ENCODE assay signal across 24 mouse cellular contexts in genomic region chr9:96914005-96914404, GRCm38 (mm10). TPM values are rescaled to one million over a fixed set of nuclear protein-coding genes. Genes with fewer than 3 reads are reported as not detected.
DNase-seq lines count a peak whose midpoint lies in the region; ATAC-seq and TF ChIP-seq lines count a peak whose summit lies in the region.
"Had no signal": no experiment of that assay in that cellular context is flagged by ENCODE, and none has a peak within 500 bp of the region (broad histone marks: within the 10 kb centered on the region; RNA-seq: fewer than 3 reads in every experiment).

No protein-coding gene starts in this region.

- 86% methylated on average over 3 of the region's 3 CpGs for WGBS in hindbrain, postnatal 0 days
- WGBS in hindbrain, embryonic 11.5 days = 86% methylated on average over 3 of the region's 3 CpGs
- 73% methylated on average over 3 of the region's 3 CpGs for WGBS in liver, postnatal 0 days (ENCODE audit: insufficient replicate concordance)
- WGBS in liver, embryonic 11.5 days = 83% methylated on average over 3 of the region's 3 CpGs
- WGBS in hindbrain, embryonic 13.5 days = 87% methylated on average over 3 of the region's 3 CpGs

- TF ChIP-seq EP300 in liver, postnatal 0 days (IDR thresholded peaks at IDR 0.05; ENCODE audit: low read depth) = no peak

- no peaks in the 10 kb centered on the region for H3K9me3 ChIP-seq in hindbrain, postnatal 0 days (ENCODE audit: low read length)
- no peaks in the 10 kb centered on the region for H3K9me3 ChIP-seq in hindbrain, embryonic 11.5 days (ENCODE audit: control insufficient read depth, low read length)
- H3K9me3 ChIP-seq in liver, postnatal 0 days (ENCODE audit: low read length) = no peaks in the 10 kb centered on the region; the same call in 1 of the 2 replicates
- no peaks in the 10 kb centered on the region for H3K9me3 ChIP-seq in liver, embryonic 11.5 days (ENCODE audit: control insufficient read depth, low read length)
- no peaks in the 10 kb centered on the region for H3K9me3 ChIP-seq in hindbrain, embryonic 13.5 days
- H3K9me3 ChIP-seq: embryonic facial prominence, embryonic 12.5 days; forebrain, embryonic 13.5 days; heart, embryonic 13.5 days; lung, embryonic 15.5 days; midbrain, embryonic 13.5 days had no signal

- no peak overlapping the region for H3K27ac ChIP-seq in hindbrain, postnatal 0 days
- H3K27ac ChIP-seq in hindbrain, embryonic 11.5 days (ENCODE audit: low read depth, low read length) = no peak overlapping the region
- no peak overlapping the region for H3K27ac ChIP-seq in liver, postnatal 0 days (ENCODE audit: low read depth)
- H3K27ac ChIP-seq in liver, embryonic 11.5 days (ENCODE audit: low read depth, low read length) = no peak overlapping the region
- no peak overlapping the region for H3K27ac ChIP-seq in hindbrain, embryonic 13.5 days
- H3K27ac ChIP-seq: embryonic facial prominence, embryonic 12.5 days; forebrain, embryonic 13.5 days; heart, embryonic 13.5 days; hindbrain, embryonic 14.5 days; lung, embryonic 15.5 days; midbrain, embryonic 13.5 days had no signal

- peak; percentile 27; the same call in 1 of the 2 replicates for TF ChIP-seq CTCF in hindbrain, postnatal 0 days (IDR thresholded peaks at IDR 0.05; ENCODE audit: low read depth)
- 0 out of 2 replicates have a peak, but pooled peaks have one; percentile 8 for TF ChIP-seq CTCF in liver, postnatal 0 days (IDR thresholded peaks at IDR 0.05; ENCODE audit: low read depth)

- no peak overlapping the region for H3K4me2 ChIP-seq in hindbrain, postnatal 0 days (ENCODE audit: low read depth, low read length)
- H3K4me2 ChIP-seq in hindbrain, embryonic 11.5 days (replicated peaks; ENCODE audit: low read depth, low read length) = no peak overlapping the region
- H3K4me2 ChIP-seq in liver, postnatal 0 days (ENCODE audit: low read depth, low read length) = no peak overlapping the region
- H3K4me2 ChIP-seq in liver, embryonic 11.5 days = no peak overlapping the region
- no peak overlapping the region for H3K4me2 ChIP-seq in hindbrain, embryonic 13.5 days
- H3K4me2 ChIP-seq: embryonic facial prominence, embryonic 12.5 days; forebrain, embryonic 13.5 days; heart, embryonic 13.5 days; hindbrain, embryonic 14.5 days; lung, embryonic 15.5 days; midbrain, embryonic 13.5 days had no signal

- H3K4me3 ChIP-seq in hindbrain, postnatal 0 days (ENCODE audit: low read length) = no peak overlapping the region
- no peak overlapping the region for H3K4me3 ChIP-seq in hindbrain, embryonic 11.5 days (ENCODE audit: low read depth, low read length)
- H3K4me3 ChIP-seq in liver, postnatal 0 days (ENCODE audit: low read depth, low read length) = no peak overlapping the region
- H3K4me3 ChIP-seq in liver, embryonic 11.5 days (ENCODE audit: low read depth, low read length) = no peak overlapping the region
- no peak overlapping the region for H3K4me3 ChIP-seq in hindbrain, embryonic 13.5 days
- H3K4me3 ChIP-seq: embryonic facial prominence, embryonic 12.5 days; forebrain, embryonic 13.5 days; heart, embryonic 13.5 days; lung, embryonic 15.5 days; megakaryocyte, embryonic 14.5 days; midbrain, embryonic 13.5 days had no signal

- no peak overlapping the region for H3K9ac ChIP-seq in hindbrain, postnatal 0 days (replicated peaks; ENCODE audit: low read length)
- no peak overlapping the region for H3K9ac ChIP-seq in hindbrain, embryonic 11.5 days (ENCODE audit: low read depth, low read length)
- no peak overlapping the region for H3K9ac ChIP-seq in liver, postnatal 0 days (replicated peaks)
- H3K9ac ChIP-seq in liver, embryonic 11.5 days (ENCODE audit: low read depth, low read length) = no peak overlapping the region
- no peak overlapping the region for H3K9ac ChIP-seq in hindbrain, embryonic 13.5 days
- H3K9ac ChIP-seq: embryonic facial prominence, embryonic 12.5 days; forebrain, embryonic 13.5 days; heart, embryonic 13.5 days; hindbrain, embryonic 14.5 days; lung, embryonic 15.5 days; midbrain, embryonic 13.5 days had no signal

- no peak for DNase-seq in hindbrain, postnatal 0 days (ENCODE audit: low spot score)
- DNase-seq in hindbrain, embryonic 11.5 days (ENCODE audit: low spot score) = no peak
- DNase-seq in liver, postnatal 0 days = no peak
- DNase-seq in liver, embryonic 11.5 days (ENCODE audit: low spot score) = no peak
- peak; percentile 7 for DNase-seq in MEL-GATA-1-ER (ENCODE audit: extremely low read depth, low read depth)
- peak; percentile 34 for DNase-seq in naive thymus-derived CD4-positive, alpha-beta T cell, adult 2 months (ENCODE audit: low read depth)
- no peak for DNase-seq in urinary bladder, postnatal 14 days (ENCODE audit: low spot score)
- DNase-seq: adrenal gland, postnatal 10 days; cerebellum, adult 2 months; cerebellum, postnatal 25 days; heart, adult 11 months; heart, postnatal 14 days; kidney, postnatal 4 days; lung, postnatal 36 days; thymus, postnatal 4 days had no signal

- no peaks in the 10 kb centered on the region for H3K4me1 ChIP-seq in hindbrain, postnatal 0 days (ENCODE audit: insufficient read depth, low read length)
- H3K4me1 ChIP-seq in hindbrain, embryonic 11.5 days (replicated peaks; ENCODE audit: control insufficient read depth, insufficient read depth, low read length) = no peaks in the 10 kb centered on the region
- H3K4me1 ChIP-seq in liver, postnatal 0 days (ENCODE audit: insufficient read depth) = no peaks in the 10 kb centered on the region
- H3K4me1 ChIP-seq in liver, embryonic 11.5 days (replicated peaks; ENCODE audit: control insufficient read depth, insufficient read depth, low read length) = no peaks in the 10 kb centered on the region
- H3K4me1 ChIP-seq in hindbrain, embryonic 13.5 days (replicated peaks) = peaks cover 5% of the 10 kb centered on the region; the same call in 1 of the 2 replicates
- H3K4me1 ChIP-seq: embryonic facial prominence, embryonic 12.5 days; lung, embryonic 15.5 days had no signal

- no peak for ATAC-seq in hindbrain, postnatal 0 days
- no peak for ATAC-seq in hindbrain, embryonic 11.5 days (ENCODE audit: low FRiP score)
- no peak for ATAC-seq in liver, postnatal 0 days
- ATAC-seq in liver, embryonic 11.5 days (replicated peaks; ENCODE audit: low FRiP score) = no peak
- no peak for ATAC-seq in hindbrain, embryonic 13.5 days (ENCODE audit: low FRiP score)
- ATAC-seq: forebrain, embryonic 13.5 days; intestine, embryonic 16.5 days; midbrain, embryonic 13.5 days had no signal

- H3K36me3 ChIP-seq in hindbrain, postnatal 0 days (ENCODE audit: insufficient read depth, low read length) = no peaks in the 10 kb centered on the region
- no peaks in the 10 kb centered on the region for H3K36me3 ChIP-seq in hindbrain, embryonic 11.5 days (ENCODE audit: control insufficient read depth, insufficient read depth, low read length)
- no peaks in the 10 kb centered on the region for H3K36me3 ChIP-seq in liver, postnatal 0 days (replicated peaks; ENCODE audit: insufficient read depth, low read length)
- H3K36me3 ChIP-seq in liver, embryonic 11.5 days (ENCODE audit: control insufficient read depth, insufficient read depth, low read length) = no peaks in the 10 kb centered on the region
- no peaks in the 10 kb centered on the region for H3K36me3 ChIP-seq in hindbrain, embryonic 13.5 days
- H3K36me3 ChIP-seq: embryonic facial prominence, embryonic 12.5 days; heart, embryonic 13.5 days; lung, embryonic 15.5 days; midbrain, embryonic 13.5 days had no signal

- H3K27me3 ChIP-seq in hindbrain, postnatal 0 days (ENCODE audit: insufficient read depth, low read length) = no peaks in the 10 kb centered on the region
- no peaks in the 10 kb centered on the region for H3K27me3 ChIP-seq in hindbrain, embryonic 11.5 days (ENCODE audit: control insufficient read depth, insufficient read depth, low read length)
- H3K27me3 ChIP-seq in liver, postnatal 0 days (ENCODE audit: insufficient read depth, low read length) = 0 out of 2 replicates have a peak, but pooled peaks cover 12% of the 10 kb centered on the region
- no peaks in the 10 kb centered on the region for H3K27me3 ChIP-seq in liver, embryonic 11.5 days (replicated peaks; ENCODE audit: control insufficient read depth, insufficient read depth, low read length)
- no peaks in the 10 kb centered on the region for H3K27me3 ChIP-seq in hindbrain, embryonic 13.5 days
- H3K27me3 ChIP-seq: embryonic facial prominence, embryonic 12.5 days; forebrain, embryonic 13.5 days; heart, embryonic 13.5 days; lung, embryonic 15.5 days; megakaryocyte, embryonic 14.5 days; midbrain, embryonic 13.5 days had no signal

RNA-seq across cellular contexts. Expression of gene Pxylp1, which starts 21.5 kb away (rescaled TPM):
- total RNA-seq in hindbrain, postnatal 0 days (2014; rRNA removed) = 24.1 and 28.9 TPM in 2 replicates
- 23.2 and 23.4 TPM in 2 replicates for polyA plus RNA-seq in hindbrain, postnatal 0 days (2015; fragmentation: Nextera tagmentation; extraction: Ambion mirVana)
- polyA plus RNA-seq in hindbrain, embryonic 11.5 days (2014; fragmentation: Nextera tagmentation; extraction: Ambion mirVana) = 40.3 and 44.1 TPM in 2 replicates
- 4.9 and 5.3 TPM in 2 replicates for polyA plus RNA-seq in liver, postnatal 0 days (2015; fragmentation: Nextera tagmentation; extraction: Ambion mirVana)
- 3.4 and 5.5 TPM in 2 replicates for polyA plus RNA-seq in liver, embryonic 11.5 days (2014; fragmentation: Nextera tagmentation; extraction: Ambion mirVana)
- polyA plus RNA-seq in hindbrain, embryonic 13.5 days (2015; fragmentation: Nextera tagmentation; extraction: Ambion mirVana) = 55.7 and 57.4 TPM in 2 replicates

Comparison
In these comparisons a context has a peak if more than half of its experiments do, and no peak if none do; other contexts are left out.
1. DNase-seq: peak in MEL-GATA-1-ER (single experiment) and naive thymus-derived CD4-positive, alpha-beta T cell, adult 2 months (single experiment); none in hindbrain, postnatal 0 days (single experiment), hindbrain, embryonic 11.5 days (single experiment), liver, postnatal 0 days (single experiment), liver, embryonic 11.5 days (single experiment) and urinary bladder, postnatal 14 days (single experiment).